Mouse (Mus musculus) erythroid progenitor cell, adult 5-6 weeks (primary cell): ENCODE measurements around the gene Tdp1. TPM values are rescaled to one million over a fixed set of nuclear protein-coding genes. Genes with fewer than 3 reads are reported as not detected.
A peak's percentile ranks its signal among the peaks of the same experiment; 100 is the strongest.
"Not testable (repeated sequence)": the region's sequence is repeated elsewhere in the genome, so short reads cannot be mapped to it uniquely, and the experiment has no call there.

Experiments used
- ATAC-seq: replicated peaks from 2 replicates; pipeline ENCODE4 v1.8.0; 2016; ENCODE audit warnings: moderate number of reproducible peaks, mild to moderate bottlenecking, moderate TSS enrichment, inconsistent platforms; ENCODE audit not compliant: poor library complexity, low FRiP score, severe bottlenecking
- total RNA-seq, 2 experiments: library from RNA; stranded (forward) in 1 of 2; stranded (reverse) in 1 of 2; fragments of 150-400 nt in 1 of 2; fragments of 186-747, 209-891 nt in 1 of 2; gene quantifications; 2 replicates each; pipeline versions ENCODE4 v1.2.3 to v1.2.4; 2015 to 2017; ENCODE audit warnings: low replicate concordance in 2 of 2

Gene Tdp1
- total RNA-seq, 2 experiments from 2014 or later, result 11.8 to 28.9 TPM

DNA sequence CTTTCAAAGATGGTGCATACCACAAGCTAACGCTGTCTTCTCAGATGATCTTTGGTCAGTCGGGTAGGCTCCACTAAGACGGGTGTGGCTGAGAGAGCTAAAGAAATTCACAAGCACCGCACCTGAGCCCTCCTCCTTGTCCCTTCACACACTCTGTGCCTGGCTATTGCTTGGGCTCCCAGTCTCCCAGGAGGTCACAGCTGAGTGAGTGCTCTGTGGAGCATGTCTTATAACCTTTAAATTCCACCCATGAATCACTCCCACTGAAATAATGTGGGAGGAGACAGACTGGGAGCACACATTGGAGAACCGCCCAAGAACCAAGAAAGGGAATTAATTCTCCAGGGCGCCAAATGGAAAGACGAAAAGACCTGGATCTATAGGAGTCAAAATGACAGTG lies 56.4 kb downstream of the Tdp1 start:
- ATAC-seq, result no peak

DNA sequence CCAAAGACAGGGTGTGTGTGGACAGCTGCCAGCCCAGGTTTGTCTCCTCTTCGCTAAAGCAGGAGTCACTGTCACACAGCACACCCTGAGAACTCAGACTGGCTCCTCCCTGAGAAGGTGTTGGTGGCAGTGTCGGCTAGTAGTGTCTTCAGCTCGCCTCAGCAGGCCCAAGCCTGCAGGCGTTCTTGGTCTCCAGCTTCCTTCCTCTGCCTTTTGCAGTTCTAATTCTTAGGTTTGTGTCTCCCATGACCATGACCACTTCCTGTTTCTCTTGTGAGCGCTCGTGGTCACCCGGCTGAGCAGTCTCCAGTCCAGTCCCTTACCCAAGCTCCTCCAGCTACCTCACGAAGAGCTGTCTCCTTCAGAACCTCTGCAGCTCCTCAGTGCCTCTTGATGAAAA lies 58.1 kb downstream of the Tdp1 start:
- ATAC-seq, result no peak

DNA sequence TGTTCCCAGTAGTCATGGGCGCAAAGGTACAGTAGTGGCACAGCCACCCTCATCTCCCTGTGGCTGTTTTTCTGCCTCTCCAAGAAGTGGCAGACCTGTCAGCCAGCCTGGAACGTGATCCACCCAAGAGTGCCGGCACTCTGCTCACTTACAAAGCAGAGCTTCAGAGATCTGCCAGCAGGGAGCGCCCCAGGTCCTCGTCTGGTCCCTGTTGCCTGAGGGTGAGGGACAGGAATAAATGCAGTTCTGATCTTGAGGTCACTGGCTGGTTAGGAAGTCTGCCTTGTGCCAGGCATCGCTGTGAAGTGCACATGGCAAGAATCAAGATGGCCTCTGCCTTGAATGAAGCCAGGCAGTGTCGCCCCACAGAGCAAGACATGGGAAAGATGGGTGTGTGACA lies 68.6 kb downstream of the Tdp1 start:
- ATAC-seq, result peak; percentile 68

DNA sequence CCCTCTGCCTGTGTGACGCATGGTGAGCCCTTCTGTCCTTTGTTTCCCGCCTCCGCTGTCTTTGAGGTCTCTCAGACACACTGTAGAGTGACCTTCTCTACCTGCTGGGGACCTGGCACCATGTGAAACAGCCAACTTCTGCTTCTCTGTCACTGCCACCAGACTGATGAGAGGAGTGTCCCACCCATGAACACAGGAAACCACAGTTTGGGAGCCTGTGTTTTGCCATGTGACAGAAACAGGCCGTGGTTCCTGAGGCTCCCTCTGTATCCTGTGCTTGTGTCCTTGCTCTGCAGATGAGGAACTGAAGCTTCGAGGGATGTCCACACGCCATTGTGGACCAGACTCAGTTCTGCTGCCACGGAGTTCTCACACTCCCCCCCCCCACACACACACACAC lies 72.1 kb downstream of the Tdp1 start:
- no peak for ATAC-seq

DNA sequence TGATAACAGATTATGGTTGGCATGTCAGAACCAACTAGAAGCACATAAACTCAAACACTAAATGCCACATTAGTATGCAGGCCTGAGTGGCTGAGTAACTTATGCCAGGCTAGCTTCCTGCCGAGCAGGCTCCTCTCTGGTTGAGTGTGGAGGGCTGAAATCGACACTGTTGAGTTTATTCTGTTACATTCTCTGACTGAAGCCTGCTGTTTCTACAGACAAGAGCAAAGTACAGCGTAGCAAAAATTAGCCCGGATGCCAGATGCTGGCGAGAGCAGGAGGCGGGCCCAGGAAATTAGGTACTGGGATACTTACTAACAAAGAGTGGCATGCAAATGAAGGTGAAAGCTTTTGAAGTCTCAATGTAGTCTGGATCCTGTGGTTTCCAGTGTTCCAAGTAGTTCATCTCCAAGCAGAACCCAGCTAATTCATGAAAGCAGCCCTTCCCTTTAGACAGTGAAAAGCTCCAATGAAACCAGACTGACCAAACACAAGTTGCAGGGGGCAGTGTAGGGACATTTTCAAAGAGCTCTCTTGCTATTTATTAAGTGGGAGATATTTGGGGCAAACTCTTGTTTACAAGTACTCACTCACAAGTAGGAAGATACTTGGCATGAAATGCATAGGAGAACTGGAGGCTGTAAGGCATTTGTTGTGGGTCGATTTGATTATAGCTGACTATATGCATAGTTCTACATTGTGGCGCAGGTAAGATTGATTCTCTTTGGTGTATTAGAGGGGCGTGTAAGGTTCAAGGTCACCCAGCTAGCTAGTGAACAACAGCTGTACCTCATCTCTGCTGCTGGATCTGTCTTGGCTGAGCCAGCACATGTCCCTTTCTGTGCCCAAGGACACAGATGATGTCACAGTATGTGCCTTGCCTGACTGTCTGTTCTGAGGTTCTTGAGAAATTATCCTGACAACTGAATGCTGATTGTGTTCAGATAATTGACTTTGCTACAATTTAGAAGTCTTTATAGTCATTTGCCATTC lies 74.0 kb downstream of the Tdp1 start:
- ATAC-seq, result no peak

DNA sequence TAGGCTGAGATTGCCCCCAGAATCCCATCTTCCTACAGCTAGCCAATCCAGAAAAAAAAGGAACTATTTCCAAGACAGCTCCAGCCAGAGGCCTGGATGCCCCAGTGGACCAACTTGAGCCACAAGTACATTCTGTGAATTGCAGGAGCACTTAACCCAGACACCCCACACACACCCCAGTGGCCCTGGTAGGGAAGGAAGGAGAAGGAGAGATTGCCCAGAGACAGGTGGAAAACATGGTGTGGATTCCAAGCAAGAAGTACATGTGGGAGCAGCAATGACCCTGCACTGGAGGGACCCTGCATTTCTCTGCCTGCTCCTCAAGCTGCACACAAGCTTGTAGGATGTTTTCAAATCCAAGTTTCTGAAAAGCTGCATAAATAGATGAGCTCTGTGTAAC lies 75.0 kb downstream of the Tdp1 start:
- ATAC-seq, result no peak

DNA sequence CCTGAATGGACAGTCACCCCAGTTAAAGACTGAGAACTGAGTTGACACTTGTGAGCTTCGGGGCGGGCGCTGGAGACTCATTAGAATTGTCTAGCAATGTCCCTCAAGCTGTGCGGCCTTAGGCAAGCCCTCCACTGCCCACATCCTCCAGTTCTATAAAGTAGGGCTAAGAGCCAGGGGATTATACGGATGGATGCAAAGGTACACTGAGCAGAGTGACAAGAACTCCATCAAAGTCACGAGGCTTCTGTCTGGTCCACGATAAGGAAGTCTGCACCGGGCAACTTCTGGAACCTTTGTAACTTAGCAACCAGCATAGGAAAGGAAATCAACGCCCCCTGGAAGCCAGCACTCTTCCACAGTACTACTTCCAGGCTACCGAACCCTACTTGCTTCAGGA lies 75.6 kb downstream of the Tdp1 start:
- peak; percentile 76 for ATAC-seq

DNA sequence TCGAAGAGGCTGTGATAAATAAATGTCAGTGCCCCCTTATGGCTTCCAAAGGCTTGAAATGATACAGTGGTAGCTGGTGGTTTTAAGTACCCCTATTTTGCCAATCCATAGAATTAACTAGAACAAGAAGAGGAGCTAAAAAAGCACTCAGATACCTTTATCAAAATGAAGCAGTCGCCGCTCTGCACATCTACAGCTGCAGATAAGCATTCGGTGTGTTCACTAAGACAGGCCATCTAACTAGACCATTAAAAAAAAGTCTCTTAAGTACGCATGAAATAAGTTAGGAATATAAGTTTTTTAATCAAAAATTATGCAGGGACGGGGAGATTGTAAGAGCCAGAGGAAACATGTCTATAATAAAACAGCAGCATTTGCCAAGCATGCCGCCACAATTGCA lies 76.4 kb downstream of the Tdp1 start:
- peak; percentile 41; the same call in 1 of the 2 replicates for ATAC-seq

DNA sequence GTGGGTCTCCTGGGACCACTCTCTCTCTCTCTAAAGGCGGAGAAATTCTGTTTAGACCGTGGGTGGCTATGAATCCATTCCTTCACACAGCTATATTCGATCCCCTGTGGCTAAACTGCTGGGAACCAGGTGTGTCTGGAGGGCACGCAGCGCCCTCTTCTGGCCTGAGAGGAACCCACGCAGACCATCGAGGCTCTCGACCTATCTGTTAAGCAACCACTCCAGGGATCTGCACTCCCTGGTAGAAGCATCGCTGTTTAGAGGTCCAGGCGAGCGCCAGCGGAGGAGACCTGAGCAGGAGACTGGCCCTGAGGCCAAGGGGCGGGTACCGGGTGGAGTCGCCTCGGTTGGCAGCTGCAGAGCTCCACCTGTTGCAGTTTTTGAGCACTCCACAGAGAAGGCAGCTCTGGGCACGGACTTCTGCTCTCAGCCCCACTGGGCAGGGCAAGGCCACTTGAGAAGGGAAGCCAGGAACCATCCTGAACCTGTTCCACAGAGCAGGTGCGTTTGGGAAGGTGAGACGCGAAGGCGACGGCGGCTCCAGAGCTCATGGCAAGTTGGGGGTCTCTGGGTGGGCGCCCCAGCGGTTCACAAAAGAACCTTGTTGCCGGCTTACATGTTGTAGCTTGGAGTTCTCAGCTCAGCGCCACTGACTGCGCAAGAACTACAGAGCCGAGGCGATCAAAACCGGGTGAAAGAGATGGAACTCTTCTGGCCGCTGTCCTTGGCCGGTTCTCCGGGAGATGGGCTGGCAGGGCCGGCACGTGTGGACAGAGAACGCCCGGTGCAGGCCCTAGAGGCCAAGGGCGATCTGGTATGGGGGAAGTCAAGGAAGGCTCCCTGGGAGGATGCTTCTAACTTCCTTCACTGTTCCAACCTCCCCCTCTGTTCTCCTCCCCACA lies 80.2 kb downstream of the Tdp1 start, which contains the start of gene Kcnk13:
Kcnk13 (plus strand) TSS at position 199 of the 902 bp plus-strand sequence.
- ATAC-seq, result peak; percentile 62

DNA sequence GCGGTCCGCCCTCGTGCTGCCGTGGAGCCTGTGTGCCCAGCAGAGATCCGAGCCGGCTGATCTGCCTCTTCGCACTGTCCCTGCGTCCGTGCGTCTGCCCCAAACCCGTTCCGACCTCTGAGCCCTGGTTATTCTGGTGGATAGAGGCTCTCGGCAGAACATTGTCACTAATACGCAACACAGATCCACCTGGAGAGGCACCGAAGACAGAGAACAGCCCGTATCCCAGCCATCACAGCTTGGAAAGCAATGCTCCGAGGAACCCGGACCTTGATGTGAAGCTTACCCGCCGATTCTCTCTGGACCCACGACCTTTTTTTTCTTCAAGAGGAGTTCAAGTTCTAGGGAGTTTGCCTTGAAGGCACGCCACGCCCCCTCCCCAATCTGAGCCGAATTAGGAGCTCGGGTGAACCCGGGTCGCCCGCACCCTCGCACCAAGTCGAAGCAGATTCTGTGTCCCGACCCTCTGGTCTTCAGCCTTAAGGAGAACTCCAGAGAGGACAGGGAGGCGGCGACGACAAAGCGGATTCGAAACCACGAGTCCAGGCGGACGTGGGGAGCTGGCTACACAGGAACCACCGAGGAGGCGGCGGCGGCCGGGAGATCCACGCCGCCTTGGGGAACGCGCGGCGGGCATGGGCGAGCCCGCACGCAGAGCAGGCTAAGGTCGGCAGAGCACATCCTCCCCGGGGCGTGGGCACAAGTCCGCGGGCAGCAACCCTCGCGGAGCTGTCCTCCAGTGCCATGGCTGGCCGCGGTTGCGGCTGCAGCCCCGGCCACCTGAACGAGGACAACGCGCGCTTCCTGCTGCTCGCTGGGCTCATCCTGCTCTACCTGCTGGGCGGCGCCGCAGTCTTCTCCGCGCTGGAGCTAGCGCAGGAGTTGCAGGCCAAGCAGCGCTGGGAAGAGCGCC lies 81.1 kb downstream of the Tdp1 start:
- no peak for ATAC-seq

DNA sequence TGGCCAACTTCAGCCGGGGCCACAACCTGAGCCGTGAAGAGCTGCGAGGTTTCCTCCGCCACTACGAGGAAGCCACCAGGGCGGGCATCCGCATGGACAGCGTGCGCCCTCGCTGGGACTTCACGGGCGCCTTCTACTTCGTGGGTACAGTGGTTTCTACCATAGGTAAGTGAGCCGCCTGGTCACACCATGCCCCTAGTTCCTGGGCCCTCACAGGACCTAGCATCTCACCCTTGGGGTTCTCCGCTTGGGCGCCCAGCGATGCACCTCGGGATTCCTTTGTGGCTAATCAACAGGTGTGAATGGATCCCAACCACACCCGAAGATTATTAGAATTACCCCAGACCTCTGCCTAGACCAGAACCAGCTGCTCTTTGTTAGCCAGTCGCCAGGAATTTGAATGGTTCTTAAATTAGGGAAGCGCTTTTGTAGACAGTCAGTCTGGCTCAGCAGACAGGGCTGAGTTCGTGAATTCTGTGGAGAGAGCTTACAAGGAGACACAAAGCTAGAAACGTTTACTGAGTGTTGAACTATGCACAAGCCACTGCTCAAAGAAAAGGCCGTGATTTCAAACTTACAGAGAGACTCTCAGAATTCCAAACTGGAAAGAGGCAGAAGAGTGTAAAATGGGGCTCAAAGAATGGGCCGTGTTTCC lies 81.9 kb downstream of the Tdp1 start:
- no peak for ATAC-seq

DNA sequence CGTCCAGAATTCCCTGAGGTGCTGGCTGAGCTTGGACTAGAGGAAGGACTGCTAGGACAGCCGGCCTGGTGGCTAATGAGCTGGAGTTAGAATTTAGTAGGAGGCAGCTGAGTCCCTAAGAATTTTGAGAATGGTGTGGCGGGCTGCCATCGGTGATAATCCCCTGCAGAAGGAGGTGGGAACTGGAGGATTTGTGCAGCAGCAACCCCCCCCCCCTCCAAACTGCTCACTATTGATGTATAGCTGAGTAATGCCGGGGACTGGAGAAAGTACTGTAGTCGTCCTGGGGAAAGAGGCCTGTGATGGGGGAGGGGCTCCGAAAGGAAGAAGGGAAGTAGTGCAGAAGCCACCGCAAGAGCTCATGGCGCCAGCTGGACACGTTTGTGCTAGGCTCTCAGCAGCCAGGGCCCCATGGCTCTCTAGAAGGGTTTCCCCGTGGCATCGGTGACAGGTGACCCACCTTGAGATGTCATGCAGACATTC lies 82.6 kb downstream of the Tdp1 start:
- no peak for ATAC-seq

DNA sequence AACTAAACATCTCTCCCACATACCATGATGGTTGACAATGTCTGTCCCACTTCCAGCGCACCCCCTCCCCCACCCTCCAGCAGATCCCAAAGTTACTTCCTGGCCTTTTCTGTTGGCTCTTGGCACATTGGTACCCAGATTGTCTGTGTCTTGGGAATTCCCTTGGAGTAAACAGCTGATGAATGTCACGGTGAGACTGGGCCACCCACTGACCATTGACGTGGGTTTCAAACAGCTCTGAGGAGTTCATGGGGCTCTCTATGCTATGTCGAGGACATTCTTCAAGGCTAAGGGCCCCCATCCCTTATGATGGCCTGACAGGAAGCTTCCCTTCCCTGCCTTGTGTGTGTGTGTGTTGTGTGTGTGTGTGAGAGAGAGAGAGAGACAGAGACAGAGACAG lies 85.6 kb downstream of the Tdp1 start:
- no peak for ATAC-seq

DNA sequence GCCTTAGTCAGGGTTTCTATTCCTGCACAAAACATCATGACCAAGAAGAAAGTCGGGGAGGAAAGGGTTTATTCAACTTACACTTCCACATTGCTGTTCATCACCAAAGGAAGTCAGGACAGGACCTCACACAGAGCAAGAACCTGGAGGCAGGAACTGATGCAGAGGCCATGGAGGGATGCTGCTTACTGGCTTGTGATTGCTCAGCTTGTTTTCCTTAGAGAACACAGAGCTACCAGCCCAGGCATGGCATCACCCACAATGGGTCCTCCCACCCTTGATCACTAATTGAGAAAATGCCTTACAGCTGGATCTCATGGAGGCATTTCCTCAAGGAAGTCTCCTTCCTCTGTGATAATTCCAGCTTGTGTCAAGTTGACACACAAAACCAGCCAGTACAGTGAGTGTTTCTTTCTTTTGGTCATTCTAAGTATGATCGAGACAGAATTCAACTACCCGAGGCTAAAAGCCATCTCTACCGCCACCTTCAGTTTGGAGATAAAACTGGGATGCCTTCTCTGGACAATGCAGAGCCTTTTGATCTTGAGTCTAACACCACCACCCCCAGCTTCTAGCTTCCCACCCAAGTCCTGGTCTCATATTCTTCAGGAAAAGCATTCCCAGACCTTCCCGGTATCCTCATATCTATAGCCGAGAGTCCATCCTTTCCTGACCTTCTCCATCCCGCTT lies 87.0 kb downstream of the Tdp1 start:
- ATAC-seq, result not testable (repeated sequence)

DNA sequence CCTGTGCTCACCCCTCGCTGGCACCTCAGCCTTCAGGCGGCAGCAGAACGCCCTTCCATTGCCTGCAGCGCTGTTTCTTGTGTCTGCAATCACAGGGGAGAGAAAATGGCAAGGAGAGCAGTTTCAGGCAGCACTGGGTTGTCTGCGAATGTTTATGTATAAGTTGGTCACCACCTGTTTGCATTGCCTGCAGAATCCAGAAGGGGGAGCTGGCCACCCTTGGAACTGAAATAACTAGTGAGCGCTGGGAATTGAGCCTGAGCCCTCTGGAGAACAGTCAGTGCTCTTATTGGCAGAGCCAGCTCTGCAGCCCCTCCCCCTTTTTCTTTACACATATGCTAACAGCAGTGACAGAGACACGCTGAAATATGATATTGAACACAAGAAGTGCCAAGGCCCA lies 88.5 kb downstream of the Tdp1 start:
- no peak for ATAC-seq

DNA sequence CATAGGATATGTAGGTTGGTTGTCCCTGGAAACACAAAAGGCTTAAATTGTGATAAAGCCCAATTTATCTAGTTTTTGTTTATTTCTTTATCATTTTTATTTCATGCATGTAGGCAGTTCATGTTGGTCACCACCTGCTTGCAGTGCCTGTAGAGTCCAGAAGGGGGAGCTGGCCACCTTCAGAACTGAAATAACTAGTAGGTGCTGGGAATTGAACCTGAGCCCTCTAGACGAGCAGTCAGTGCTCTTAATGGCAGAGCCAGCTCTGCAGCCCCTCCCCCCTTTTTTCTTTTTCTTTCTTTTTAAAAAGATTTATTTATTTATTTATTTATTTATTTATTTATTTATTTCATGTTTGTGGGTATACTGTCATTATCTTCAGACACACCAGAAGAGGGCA lies 89.3 kb downstream of the Tdp1 start:
- no peak for ATAC-seq

DNA sequence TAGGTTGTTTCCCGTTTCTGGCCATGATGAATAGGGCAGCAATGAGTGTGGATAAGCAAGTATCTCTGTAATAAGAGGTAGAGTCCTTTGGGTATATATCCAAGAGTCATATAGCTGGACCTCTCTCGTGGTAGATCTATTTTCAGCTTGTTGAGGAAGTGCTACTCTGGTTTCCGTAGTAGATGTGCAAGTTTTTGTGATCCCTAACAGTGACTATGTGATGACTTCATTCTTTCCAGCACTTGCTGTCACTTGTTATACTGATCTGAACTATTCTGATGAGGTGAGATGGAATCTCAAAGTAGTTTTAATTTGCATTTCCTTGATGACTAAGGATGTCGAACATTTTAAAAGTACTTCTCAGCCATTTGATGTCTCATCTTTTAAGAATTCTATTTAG lies 95.2 kb downstream of the Tdp1 start:
- no peak for ATAC-seq

DNA sequence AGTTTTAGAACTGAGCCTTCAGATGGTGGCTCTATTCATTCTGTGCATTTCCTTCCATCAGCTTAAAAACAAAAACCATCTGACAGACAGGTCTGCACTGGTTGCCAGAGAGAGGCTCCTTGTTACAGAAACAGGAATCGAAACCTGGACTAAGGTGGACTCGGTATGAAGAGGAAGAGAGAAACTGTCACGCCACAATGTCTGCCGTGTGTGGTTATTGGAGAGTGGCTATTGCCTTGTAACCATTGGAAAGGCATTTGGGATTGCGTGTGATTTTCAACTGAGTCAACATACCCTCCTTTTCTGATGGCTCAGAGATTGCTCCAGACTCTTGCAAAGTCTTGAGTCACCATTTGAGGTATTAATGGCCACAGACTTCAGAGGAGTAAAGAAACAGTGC lies 102.5 kb downstream of the Tdp1 start:
- no peak for ATAC-seq
